Mouse (Mus musculus): ENCODE measurements around the gene Cabp1.

- no peak for TF ChIP-seq CTCF (IDR thresholded peaks at IDR 0.05; ENCODE audit: low read depth, low read length)
- TF ChIP-seq POLR2A (IDR thresholded peaks at IDR 0.05; ENCODE audit: insufficient read depth, low read length): no peak
- no peak for TF ChIP-seq EP300 (IDR thresholded peaks at IDR 0.05; ENCODE audit: insufficient read depth, low read depth, low read length)
Measured at GRCm38 (mm10) chr5:115148378-115148777, 45.8 kb downstream of the Cabp1 start.
